ENCODE assay signal across 8 mouse cellular contexts in genomic region chr11:100545746-100546085, GRCm38 (mm10). TPM values are rescaled to one million over a fixed set of nuclear protein-coding genes. Genes with fewer than 3 reads are reported as not detected.
A peak's percentile ranks its signal among the peaks of the same experiment; 100 is the strongest.
DNase-seq lines count a peak whose midpoint lies in the region; ATAC-seq and TF ChIP-seq lines count a peak whose summit lies in the region.

No protein-coding gene starts in this region.

- no peak for TF ChIP-seq CTCF in lung, adult 2 months (IDR thresholded peaks at IDR 0.05; ENCODE audit: insufficient read depth, low read length)

- 0 out of 2 replicates have a peak, but pooled peaks have one; percentile 12 for ATAC-seq in embryonic facial prominence, embryonic 14.5 days (ENCODE audit: low read depth)
- peak; percentile 60 for ATAC-seq in neural tube, embryonic 13.5 days (ENCODE audit: low read depth)

- peak overlapping the region; percentile 63 for H3K9ac ChIP-seq in embryonic facial prominence, embryonic 14.5 days (ENCODE audit: low read depth, low read length)
- peak overlapping the region; percentile 68 for H3K9ac ChIP-seq in neural tube, embryonic 13.5 days

- peak overlapping the region; percentile 56 for H3K4me3 ChIP-seq in lung, adult 2 months (replicated peaks; ENCODE audit: extremely low read depth, low read depth, low read length)
- H3K4me3 ChIP-seq in embryonic facial prominence, embryonic 14.5 days (ENCODE audit: low read depth, low read length): peak overlapping the region; percentile 42
- H3K4me3 ChIP-seq in limb, embryonic 10.5 days: peak overlapping the region; percentile 51
- peak overlapping the region; percentile 48 for H3K4me3 ChIP-seq in neural tube, embryonic 13.5 days

- no peaks in the 10 kb centered on the region; the same call in 1 of the 2 replicates for H3K27me3 ChIP-seq in embryonic facial prominence, embryonic 14.5 days (replicated peaks; ENCODE audit: control insufficient read depth, insufficient read depth, low read length)
- H3K27me3 ChIP-seq in limb, embryonic 10.5 days (ENCODE audit: low read depth, poor library complexity, severe bottlenecking): no peaks in the 10 kb centered on the region
- H3K27me3 ChIP-seq in neural tube, embryonic 13.5 days: no peaks in the 10 kb centered on the region

- 24% methylated on average over 7 of the region's 7 CpGs for whole genome bisulfite sequencing in lung, adult 2 months
- 30% methylated on average over 7 of the region's 7 CpGs for WGBS in embryonic facial prominence, embryonic 14.5 days
- WGBS in limb, embryonic 10.5 days: 26% methylated on average over 7 of the region's 7 CpGs
- WGBS in neural tube, embryonic 13.5 days: 26% methylated on average over 7 of the region's 7 CpGs

- H3K4me2 ChIP-seq in embryonic facial prominence, embryonic 14.5 days (ENCODE audit: low read depth, low read length): peak overlapping the region; percentile 71
- H3K4me2 ChIP-seq in neural tube, embryonic 13.5 days: peak overlapping the region; percentile 81

- peaks cover 7% of the 10 kb centered on the region; the same call in 1 of the 2 replicates for H3K4me1 ChIP-seq in lung, adult 2 months (ENCODE audit: control insufficient read depth, insufficient read depth, low read length)
- peaks cover 4% of the 10 kb centered on the region; the same call in 1 of the 2 replicates for H3K4me1 ChIP-seq in embryonic facial prominence, embryonic 14.5 days (ENCODE audit: control insufficient read depth, insufficient read depth, low read length)
- peaks cover 18% of the 10 kb centered on the region for H3K4me1 ChIP-seq in limb, embryonic 10.5 days
- H3K4me1 ChIP-seq in neural tube, embryonic 13.5 days (replicated peaks): peaks cover 17% of the 10 kb centered on the region

- H3K27ac ChIP-seq in embryonic facial prominence, embryonic 14.5 days (replicated peaks; ENCODE audit: low read depth, low read length): peak overlapping the region; percentile 67
- peak overlapping the region; percentile 76 for H3K27ac ChIP-seq in limb, embryonic 10.5 days
- H3K27ac ChIP-seq in neural tube, embryonic 13.5 days (replicated peaks): peak overlapping the region; percentile 75; the same call in 1 of the 2 replicates

- DNase-seq in lung, adult 2 months: no peak
- DNase-seq in lung, postnatal 36 days: no peak
- DNase-seq in embryonic facial prominence, embryonic 14.5 days (ENCODE audit: low spot score): no peak
- DNase-seq in limb, embryonic 10.5 days (ENCODE audit: low spot score): no peak
- DNase-seq in cerebellum, postnatal 25 days: no peak
- DNase-seq in ovary, postnatal 14 days (ENCODE audit: low spot score): no peak
- DNase-seq in kidney, adult 11 months: no peak

- H3K36me3 ChIP-seq in embryonic facial prominence, embryonic 14.5 days (ENCODE audit: control insufficient read depth, insufficient read depth, low read length): no peaks in the 10 kb centered on the region
- H3K36me3 ChIP-seq in limb, embryonic 10.5 days: no peaks in the 10 kb centered on the region
- H3K36me3 ChIP-seq in neural tube, embryonic 13.5 days: no peaks in the 10 kb centered on the region

- TF ChIP-seq POLR2A in lung, adult 2 months (IDR thresholded peaks at IDR 0.05; ENCODE audit: borderline replicate concordance, extremely low read depth, low read depth, low read length): no peak

- no peaks in the 10 kb centered on the region for H3K9me3 ChIP-seq in embryonic facial prominence, embryonic 14.5 days (ENCODE audit: control insufficient read depth, low read length)
- H3K9me3 ChIP-seq in limb, embryonic 10.5 days (replicated peaks): no peaks in the 10 kb centered on the region
- H3K9me3 ChIP-seq in neural tube, embryonic 13.5 days: no peaks in the 10 kb centered on the region

RNA-seq across cellular contexts. Expression of gene Ttc25, which starts 0.3 kb away (rescaled TPM):
- 1.8 and 3.4 TPM in 2 replicates for polyA plus RNA-seq in lung, adult 2 months (2012; rRNA removed)
- polyA plus RNA-seq in embryonic facial prominence, embryonic 14.5 days (2014; fragmentation: Nextera tagmentation; extraction: Ambion mirVana): 1.4 and 2.4 TPM in 2 replicates
- 1.1 and 1.2 TPM in 2 replicates for polyA plus RNA-seq in limb, embryonic 10.5 days (2016; fragmentation: Nextera tagmentation; extraction: Ambion mirVana)
- polyA plus RNA-seq in neural tube, embryonic 13.5 days (2015; fragmentation: Nextera tagmentation; extraction: Ambion mirVana): 2.4 and 2.7 TPM in 2 replicates

RNA-seq across cellular contexts. Expression of gene Acly, which starts 17.9 kb away (rescaled TPM):
- polyA plus RNA-seq in lung, adult 2 months (2012; rRNA removed): 166 and 217 TPM in 2 replicates
- polyA plus RNA-seq in embryonic facial prominence, embryonic 14.5 days (2014; fragmentation: Nextera tagmentation; extraction: Ambion mirVana): 114 and 148 TPM in 2 replicates
- 260 and 263 TPM in 2 replicates for polyA plus RNA-seq in limb, embryonic 10.5 days (2016; fragmentation: Nextera tagmentation; extraction: Ambion mirVana)
- polyA plus RNA-seq in neural tube, embryonic 13.5 days (2015; fragmentation: Nextera tagmentation; extraction: Ambion mirVana): 267 and 279 TPM in 2 replicates

RNA-seq across cellular contexts. Expression of gene Cnp, which starts 29.0 kb away (rescaled TPM):
- 27.5 and 29.9 TPM in 2 replicates for polyA plus RNA-seq in lung, adult 2 months (2012; rRNA removed)
- polyA plus RNA-seq in embryonic facial prominence, embryonic 14.5 days (2014; fragmentation: Nextera tagmentation; extraction: Ambion mirVana): 33.6 and 37.3 TPM in 2 replicates
- 13.1 and 23.0 TPM in 2 replicates for polyA plus RNA-seq in limb, embryonic 10.5 days (2016; fragmentation: Nextera tagmentation; extraction: Ambion mirVana)
- polyA plus RNA-seq in neural tube, embryonic 13.5 days (2015; fragmentation: Nextera tagmentation; extraction: Ambion mirVana): 46.0 and 53.2 TPM in 2 replicates
